Mouse (Mus musculus): ENCODE results near the gene Cr1l.

Gene Cr1l

DNA sequence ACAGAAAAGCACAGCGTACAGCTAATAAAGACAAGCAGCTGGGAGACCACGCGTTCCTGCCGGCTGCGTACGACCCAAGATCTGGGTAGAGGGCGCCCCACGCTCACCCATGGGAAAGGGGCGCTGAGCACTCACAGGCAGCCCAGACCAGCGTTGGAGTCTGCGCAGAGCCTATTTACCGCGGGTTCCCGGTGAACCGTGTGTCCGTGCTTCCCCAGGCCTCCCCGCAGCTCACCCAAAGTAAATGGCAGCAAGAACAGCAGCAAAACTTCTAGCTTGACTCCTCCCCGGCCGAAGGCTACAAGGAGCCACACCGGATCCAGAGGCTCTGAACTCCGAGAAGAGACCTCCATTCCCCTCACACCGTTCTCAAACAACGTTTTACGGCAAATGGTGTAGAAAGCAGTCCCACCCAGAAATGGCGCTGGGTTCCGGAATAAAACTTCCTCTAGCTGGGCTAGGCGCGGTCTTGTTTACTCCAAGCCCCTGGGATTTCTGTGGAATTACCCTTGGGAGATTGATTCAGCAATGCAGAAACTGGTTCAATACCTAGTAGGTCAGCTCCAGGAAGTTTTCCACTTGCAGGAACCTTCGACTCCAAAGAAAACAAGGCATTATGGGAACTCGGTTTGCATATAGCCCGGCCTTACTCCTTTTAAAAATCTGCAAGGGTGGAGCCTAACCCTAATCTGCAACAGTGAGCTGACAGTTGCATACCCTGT lies at the start of gene Cr1l:
Gene Cr1l, minus strand, starts transcription at position 634 of the 722 bp plus-strand sequence.
- peak; percentile 92 for DNase-seq

GRCm38 (mm10) chr1:195175980-195176931 lies 44.9 kb upstream of the Cr1l start, which contains the start of gene Cr2:
Gene Cr2, minus strand, starts transcription at chr1:195176716.
- DNase-seq, result peak; percentile 31 to 69

- no peak for DNase-seq
Observed at GRCm38 (mm10) chr1:195164996-195165755, 33.8 kb upstream of the Cr1l start.

- DNase-seq, result peak; percentile 7 to 19
Observed at GRCm38 (mm10) chr1:195132070-195132469, 684 bp upstream of the Cr1l start.

DNA sequence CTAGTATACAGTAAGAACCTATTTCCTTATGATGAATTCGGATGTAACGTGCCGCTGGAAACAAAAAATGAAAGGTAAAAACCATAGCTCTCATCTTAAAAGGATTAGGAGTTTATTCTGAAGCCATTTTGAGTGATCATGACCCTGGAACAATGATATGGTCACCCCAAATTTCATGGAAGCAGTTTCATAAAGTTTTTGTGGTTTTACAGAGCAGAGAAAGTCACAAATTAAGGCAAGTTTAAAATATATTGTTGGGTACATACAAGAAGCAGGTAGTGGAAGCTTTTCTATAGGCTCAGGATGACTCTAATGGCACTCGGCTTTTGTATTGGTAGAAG lies 259 bp upstream of the Cr1l start:
- DNase-seq, result no peak

GRCm38 (mm10) chr1:195130479-195130878 lies 907 bp downstream of the Cr1l start:
- DNase-seq, result no peak

DNA sequence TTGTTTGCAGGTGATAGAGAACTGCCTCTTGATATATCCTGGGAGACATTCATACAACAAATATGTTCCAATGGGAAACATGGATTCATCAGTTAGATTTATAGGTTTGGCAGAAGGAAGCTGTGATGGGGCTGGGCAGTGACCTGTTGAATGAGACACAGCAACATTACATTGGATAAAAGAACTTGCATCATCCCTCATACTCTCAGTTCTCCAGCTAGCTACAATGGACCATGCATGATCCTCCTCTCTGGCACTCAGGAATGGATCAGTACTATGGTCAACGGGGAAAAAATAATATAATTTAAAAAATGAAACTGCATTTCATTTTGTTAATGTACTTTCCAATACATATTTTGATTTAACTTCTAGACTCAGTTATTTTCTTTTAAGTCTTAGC lies 1.5 kb downstream of the Cr1l start:
- DNase-seq, result no peak

DNA sequence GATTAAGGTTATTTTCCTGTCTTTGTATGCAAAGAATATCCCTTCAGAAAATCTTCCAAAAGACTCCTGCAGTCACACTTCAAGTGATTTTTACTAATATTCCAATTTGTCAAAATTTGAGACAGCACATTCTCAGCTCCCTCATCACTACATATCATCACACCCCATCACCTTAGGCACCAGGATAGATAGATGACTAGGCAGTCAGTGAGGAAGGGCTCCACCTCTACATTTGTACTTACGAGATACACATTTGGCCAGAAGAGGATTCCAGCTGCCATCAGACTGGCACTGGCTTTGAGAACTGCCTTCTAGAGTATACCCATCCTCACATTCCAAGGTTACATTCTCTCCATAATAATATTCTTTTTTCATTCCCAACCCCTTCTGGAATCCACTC lies 17.0 kb downstream of the Cr1l start:
- no peak for DNase-seq

- no peak for DNase-seq
Observed at GRCm38 (mm10) chr1:195113621-195114020, 17.8 kb downstream of the Cr1l start.

DNA sequence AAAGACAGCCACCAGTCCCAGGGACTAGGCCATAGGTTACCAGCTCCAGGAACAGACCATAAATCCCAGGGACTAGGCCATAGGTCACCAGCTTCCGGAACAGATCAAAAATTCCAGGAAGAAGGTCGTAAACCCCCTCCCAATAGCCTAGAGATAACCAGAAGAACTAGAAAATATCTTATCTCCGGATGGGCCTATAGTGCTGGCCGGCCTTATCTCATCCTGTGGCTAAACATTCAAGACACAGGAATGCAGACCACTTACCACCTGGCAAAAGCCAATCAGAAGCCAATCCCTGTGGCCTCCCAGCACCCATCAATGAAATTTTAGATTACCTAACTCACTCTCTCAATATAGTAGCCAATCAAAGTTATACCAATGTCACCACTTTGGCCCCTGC lies 30.7 kb downstream of the Cr1l start:
- peak; percentile 6 to 13 for DNase-seq

GRCm38 (mm10) chr1:195098004-195098403 lies 33.4 kb downstream of the Cr1l start:
- DNase-seq, result no peak

DNA sequence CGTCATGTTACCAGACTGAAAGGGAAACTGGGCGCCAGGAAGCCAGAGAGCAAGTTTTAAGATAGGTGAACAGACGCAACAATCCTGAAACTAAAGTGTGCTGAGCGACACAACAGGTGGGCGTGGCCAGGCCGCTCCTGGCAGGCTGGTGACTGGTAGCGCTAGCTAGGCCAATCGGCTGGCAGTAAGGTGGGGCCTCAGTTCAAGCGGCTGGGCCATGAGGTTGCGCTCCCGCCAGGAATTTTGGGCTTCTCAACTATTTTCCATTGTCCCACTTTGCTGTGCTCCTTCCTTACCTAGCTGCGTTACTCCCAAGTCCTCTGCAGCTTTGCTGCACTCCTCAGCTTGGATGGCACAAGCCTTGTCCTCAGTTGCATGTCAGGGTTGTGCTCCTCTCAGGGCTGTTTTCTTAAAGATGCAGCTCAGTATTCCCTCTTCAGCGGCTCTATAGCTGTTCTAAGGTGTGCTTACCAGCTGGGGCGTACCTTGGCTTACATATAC lies 39.1 kb downstream of the Cr1l start, which contains the start of gene Cd46:
Gene Cd46, minus strand, starts transcription at position 30 of the 501 bp plus-strand sequence.
- peak; percentile 88 to 91 for DNase-seq

DNA sequence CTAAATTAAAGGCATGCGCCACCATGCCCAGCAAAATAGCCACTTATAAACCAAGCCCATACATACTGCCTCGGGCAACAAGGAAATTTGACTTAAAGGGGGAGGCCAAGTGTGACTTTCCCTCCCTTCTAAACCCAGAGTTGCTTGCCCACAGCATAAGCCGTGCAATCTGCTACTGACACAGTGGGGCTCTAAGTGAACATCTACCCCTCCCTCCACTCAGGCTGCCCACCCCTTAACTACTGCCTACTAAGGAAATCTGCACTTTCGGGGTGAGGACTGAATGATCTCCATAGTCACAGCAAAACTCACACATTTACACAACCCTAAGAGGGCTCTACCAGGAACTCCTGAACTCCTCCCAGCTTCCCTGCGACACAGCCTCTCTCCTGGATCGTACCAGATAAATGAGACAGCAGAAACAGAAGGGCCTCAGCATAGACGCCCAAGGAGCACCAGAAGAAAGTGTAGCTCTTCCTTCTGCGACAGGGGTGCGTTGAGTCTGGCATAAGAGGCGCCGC lies 39.6 kb downstream of the Cr1l start:
- DNase-seq, result no peak

DNA sequence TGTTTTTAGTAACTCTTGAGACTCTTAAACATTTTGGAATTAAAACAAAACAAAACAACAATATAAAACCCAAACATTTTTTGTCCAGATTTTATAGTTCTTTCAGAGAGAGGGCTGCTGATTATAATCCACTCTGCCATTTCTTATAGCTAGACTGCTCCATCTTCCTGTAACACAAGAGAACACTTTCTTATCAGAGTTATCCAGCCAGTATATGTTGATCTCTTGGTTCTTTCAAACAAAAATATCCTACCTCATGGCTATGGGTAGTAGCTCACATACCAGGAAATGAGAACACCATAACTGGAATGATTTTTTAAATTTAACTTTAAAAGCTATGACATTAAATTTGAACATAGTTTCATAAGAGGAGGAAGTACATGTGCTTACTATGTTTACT lies 49.2 kb downstream of the Cr1l start:
- DNase-seq, result no peak

Data from kidney, postnatal 36 days (tissue).